Mouse (Mus musculus): ENCODE data around the gene Lsm7. TPM values are rescaled to one million over a fixed set of nuclear protein-coding genes. Genes with fewer than 3 reads are reported as not detected.
A peak's percentile ranks its signal among the peaks of the same experiment; 100 is the strongest.

Lsm7 gene
- polyA plus RNA-seq, 1 experiment from 2014 or later = 375 TPM

DNA sequence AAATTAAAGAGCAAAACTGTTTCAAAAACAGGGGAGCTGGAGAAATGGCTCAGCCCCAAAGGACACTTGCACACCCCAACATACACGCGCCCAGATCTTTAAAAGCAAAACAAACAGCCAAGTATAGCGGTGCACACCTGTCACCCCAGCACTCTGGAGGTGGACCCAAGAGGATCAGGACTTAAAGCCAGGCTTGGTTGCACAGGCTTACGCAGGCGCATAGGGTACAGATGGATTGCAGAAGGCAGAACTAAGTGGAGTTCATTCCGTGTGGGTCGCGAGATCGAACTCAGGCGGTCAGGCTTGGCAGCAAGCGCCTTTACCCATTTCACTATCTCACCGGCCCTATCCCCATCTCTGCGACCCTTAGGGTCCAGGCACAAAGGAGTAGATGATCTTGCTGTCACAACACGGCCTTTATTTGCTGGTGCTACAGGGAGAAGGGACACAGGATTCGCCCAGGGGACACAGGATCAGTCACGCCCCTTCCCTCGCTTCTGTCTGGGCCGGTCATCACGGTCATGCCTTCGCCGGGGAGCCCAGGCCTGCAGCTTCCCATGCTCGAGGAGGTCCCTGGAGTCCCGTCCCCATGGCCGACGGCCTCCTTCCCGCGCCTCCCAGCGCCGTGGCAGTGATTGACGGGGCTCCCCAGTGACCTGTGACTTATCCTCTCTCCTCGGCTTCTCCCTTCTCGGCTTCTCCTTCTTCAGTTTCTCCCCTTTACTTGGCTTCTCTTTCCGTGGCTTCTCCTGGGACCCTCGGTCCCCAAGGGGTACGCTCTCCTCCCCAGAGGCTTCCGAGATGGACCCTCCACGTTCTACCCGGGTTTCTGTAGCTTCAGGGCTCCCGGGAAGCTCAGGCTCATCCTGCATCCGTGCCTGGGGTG, 46.7 kb downstream of the Lsm7 start:
- ATAC-seq (ENCODE audit: insufficient number of reproducible peaks, low FRiP score, low TSS enrichment, low read depth) = no peak
- peaks cover 21% of the 10 kb centered on the region for H3K27me3 ChIP-seq (ENCODE audit: control insufficient read depth, insufficient read depth, low read length)
- H3K4me2 ChIP-seq (ENCODE audit: low read depth, severe bottlenecking) = peak overlapping the region; percentile 27; the same call in 1 of the 2 replicates
- 21% methylated on average over 40 of the region's 40 CpGs for WGBS
- peaks cover 22% of the 10 kb centered on the region for H3K36me3 ChIP-seq (ENCODE audit: control insufficient read depth, insufficient read depth, low read length)
- no peaks in the 10 kb centered on the region for H3K9me3 ChIP-seq (ENCODE audit: control insufficient read depth, low read length)
- no peak overlapping the region; the same call in 1 of the 2 replicates for H3K4me3 ChIP-seq (ENCODE audit: low read depth, low read length)
- no peak overlapping the region for H3K27ac ChIP-seq (replicated peaks; ENCODE audit: low read depth, low read length)
- no peak for DNase-seq (ENCODE audit: low spot score)
- no peak overlapping the region; the same call in 1 of the 2 replicates for H3K9ac ChIP-seq (ENCODE audit: low read length)
- peaks cover 30% of the 10 kb centered on the region for H3K4me1 ChIP-seq (ENCODE audit: control insufficient read depth, insufficient read depth, low read length)

DNA sequence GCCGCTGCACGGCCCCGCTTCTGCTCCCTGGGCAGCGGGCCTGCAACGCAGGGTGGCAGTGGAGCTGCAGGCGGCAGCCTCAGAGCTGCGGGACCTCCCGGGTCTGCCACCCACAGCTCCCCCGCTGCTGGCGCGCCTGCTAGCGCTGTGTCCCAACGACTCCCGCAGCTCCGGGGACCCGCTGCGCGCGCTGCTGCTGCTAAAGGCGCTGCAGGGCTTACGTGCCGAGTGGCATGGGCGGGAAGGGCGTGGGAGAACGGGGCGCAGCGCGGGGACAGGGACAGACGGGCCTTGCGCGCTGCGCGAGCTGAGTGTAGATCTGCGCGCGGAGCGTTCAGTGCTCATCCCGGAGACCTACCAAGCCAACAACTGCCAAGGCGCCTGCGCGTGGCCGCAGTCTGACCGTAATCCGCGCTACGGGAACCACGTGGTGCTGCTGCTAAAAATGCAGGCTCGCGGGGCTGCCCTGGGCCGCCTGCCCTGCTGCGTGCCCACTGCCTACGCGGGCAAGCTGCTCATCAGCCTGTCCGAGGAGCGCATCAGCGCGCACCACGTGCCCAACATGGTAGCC, 47.9 kb downstream of the Lsm7 start:
- DNase-seq (ENCODE audit: low spot score) = peak; percentile 80
- Histone ChIP-seq H3K4me3 (ENCODE audit: low read depth, low read length) (peak overlapping the region; percentile 45), H3K9me3 (ENCODE audit: control insufficient read depth, low read length) (no peaks in the 10 kb centered on the region), H3K9ac (ENCODE audit: low read length) (peak overlapping the region; percentile 73), H3K27me3 (ENCODE audit: control insufficient read depth, insufficient read depth, low read length) (peaks cover 21% of the 10 kb centered on the region), H3K36me3 (ENCODE audit: control insufficient read depth, insufficient read depth, low read length) (peaks cover 29% of the 10 kb centered on the region), H3K27ac (replicated peaks; ENCODE audit: low read depth, low read length) (peak overlapping the region; percentile 47; the same call in 1 of the 2 replicates), H3K4me2 (ENCODE audit: low read depth, severe bottlenecking) (peak overlapping the region; percentile 99), H3K4me1 (ENCODE audit: control insufficient read depth, insufficient read depth, low read length) (peaks cover 30% of the 10 kb centered on the region)
- ATAC-seq (ENCODE audit: insufficient number of reproducible peaks, low FRiP score, low TSS enrichment, low read depth) = peak; percentile 33; the same call in 1 of the 2 replicates
- WGBS = 1% methylated on average over 57 of the region's 58 CpGs

DNA sequence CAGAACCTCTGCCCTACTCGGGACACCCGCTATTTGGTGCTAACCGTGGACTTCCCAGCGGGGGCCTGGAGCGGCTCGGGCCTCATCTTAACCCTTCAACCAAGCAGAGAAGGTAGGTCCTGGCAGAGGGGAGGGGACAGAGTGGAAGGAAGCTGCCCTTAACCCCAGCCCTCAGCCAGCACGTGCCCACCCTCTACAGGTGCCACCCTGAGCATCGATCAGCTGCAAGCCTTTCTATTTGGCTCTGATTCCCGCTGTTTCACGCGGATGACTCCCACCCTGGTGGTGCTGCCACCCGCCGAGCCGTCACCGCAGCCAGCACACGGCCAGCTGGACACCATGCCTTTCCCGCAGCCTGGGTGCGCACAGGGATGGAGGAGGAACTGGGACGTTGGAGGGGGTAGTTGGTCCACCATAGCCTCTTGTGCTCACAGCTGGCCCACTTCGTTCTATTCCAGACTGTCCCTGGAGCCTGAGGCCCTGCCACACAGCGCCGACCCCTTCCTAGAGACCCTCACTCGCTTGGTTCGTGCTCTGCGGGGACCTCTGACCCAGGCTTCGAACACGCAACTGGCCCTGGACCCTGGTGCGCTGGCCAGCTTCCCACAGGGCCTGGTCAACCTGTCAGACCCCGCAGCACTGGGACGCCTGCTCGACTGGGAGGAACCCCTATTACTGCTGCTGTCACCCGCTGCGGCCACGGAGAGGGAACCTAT, 48.5 kb downstream of the Lsm7 start:
- peak overlapping the region; percentile 99 for H3K4me2 ChIP-seq (ENCODE audit: low read depth, severe bottlenecking)
- peak; percentile 45 for DNase-seq (ENCODE audit: low spot score)
- 46% methylated on average over 34 of the region's 34 CpGs for WGBS
- H3K9ac ChIP-seq (ENCODE audit: low read length) = peak overlapping the region; percentile 73
- H3K36me3 ChIP-seq (ENCODE audit: control insufficient read depth, insufficient read depth, low read length) = peaks cover 33% of the 10 kb centered on the region
- ATAC-seq (ENCODE audit: insufficient number of reproducible peaks, low FRiP score, low TSS enrichment, low read depth) = no peak
- no peaks in the 10 kb centered on the region for H3K9me3 ChIP-seq (ENCODE audit: control insufficient read depth, low read length)
- peak overlapping the region; percentile 47; the same call in 1 of the 2 replicates for H3K27ac ChIP-seq (replicated peaks; ENCODE audit: low read depth, low read length)
- H3K4me1 ChIP-seq (ENCODE audit: control insufficient read depth, insufficient read depth, low read length) = peaks cover 30% of the 10 kb centered on the region
- peaks cover 21% of the 10 kb centered on the region for H3K27me3 ChIP-seq (ENCODE audit: control insufficient read depth, insufficient read depth, low read length)
- H3K4me3 ChIP-seq (ENCODE audit: low read depth, low read length) = peak overlapping the region; percentile 45

DNA sequence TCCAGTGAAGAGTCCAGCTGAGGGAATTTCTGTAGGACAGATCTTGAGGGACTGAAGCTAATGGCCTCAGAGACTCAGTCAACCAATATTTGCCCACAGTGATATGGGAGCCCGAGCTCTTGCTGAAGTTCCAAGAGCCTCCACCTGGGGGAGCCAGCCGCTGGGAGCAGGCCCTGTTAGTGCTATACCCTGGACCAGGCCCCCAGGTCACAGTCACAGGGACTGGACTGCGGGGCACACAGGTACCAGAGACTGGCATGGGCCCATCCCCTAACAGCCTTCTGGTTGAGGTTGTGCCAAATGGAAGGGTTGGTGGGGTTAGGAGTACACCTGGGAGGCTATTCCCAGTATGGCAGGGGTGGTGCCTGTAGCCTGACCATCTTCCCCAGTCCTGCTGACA, 49.1 kb downstream of the Lsm7 start:
- Histone ChIP-seq H3K4me3 (ENCODE audit: low read depth, low read length) (no peak overlapping the region), H3K27ac (replicated peaks; ENCODE audit: low read depth, low read length) (no peak overlapping the region), H3K4me2 (ENCODE audit: low read depth, severe bottlenecking) (no peak overlapping the region), H3K9me3 (ENCODE audit: control insufficient read depth, low read length) (no peaks in the 10 kb centered on the region), H3K27me3 (ENCODE audit: control insufficient read depth, insufficient read depth, low read length) (peaks cover 21% of the 10 kb centered on the region), H3K36me3 (ENCODE audit: control insufficient read depth, insufficient read depth, low read length) (peaks cover 39% of the 10 kb centered on the region), H3K9ac (ENCODE audit: low read length) (no peak overlapping the region), H3K4me1 (ENCODE audit: control insufficient read depth, insufficient read depth, low read length) (peaks cover 30% of the 10 kb centered on the region)
- peak; percentile 32 for ATAC-seq (ENCODE audit: insufficient number of reproducible peaks, low FRiP score, low TSS enrichment, low read depth)
- 24% methylated on average over 3 of the region's 3 CpGs for WGBS
- DNase-seq (ENCODE audit: low spot score) = peak; percentile 87

DNA sequence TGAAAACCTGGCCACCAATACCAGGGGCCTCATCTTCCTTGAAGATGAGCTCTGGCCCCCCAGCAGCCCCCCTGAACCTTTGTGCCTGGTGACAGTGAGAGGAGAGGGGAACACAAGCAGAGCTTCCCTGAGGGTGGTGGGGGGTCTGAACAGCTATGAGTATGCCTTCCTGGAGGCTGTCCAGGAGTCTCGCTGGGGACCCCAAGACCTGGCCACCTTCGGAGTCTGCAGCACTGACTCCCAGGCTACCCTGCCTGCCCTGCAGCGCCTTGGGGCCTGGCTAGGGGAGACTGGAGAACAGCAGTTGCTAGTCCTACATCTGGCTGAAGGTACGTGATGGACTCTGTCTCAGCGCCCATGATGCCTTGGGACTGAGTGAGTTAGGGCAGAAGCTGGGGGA, 49.7 kb downstream of the Lsm7 start:
- Histone ChIP-seq H3K4me3 (ENCODE audit: low read depth, low read length) (no peak overlapping the region), H3K4me2 (ENCODE audit: low read depth, severe bottlenecking) (no peak overlapping the region), H3K4me1 (ENCODE audit: control insufficient read depth, insufficient read depth, low read length) (peaks cover 30% of the 10 kb centered on the region), H3K27me3 (ENCODE audit: control insufficient read depth, insufficient read depth, low read length) (peaks cover 21% of the 10 kb centered on the region), H3K9me3 (ENCODE audit: control insufficient read depth, low read length) (no peaks in the 10 kb centered on the region), H3K36me3 (ENCODE audit: control insufficient read depth, insufficient read depth, low read length) (peaks cover 39% of the 10 kb centered on the region), H3K27ac (replicated peaks; ENCODE audit: low read depth, low read length) (no peak overlapping the region), H3K9ac (ENCODE audit: low read length) (no peak overlapping the region)
- DNase-seq (ENCODE audit: low spot score) = no peak
- no peak for ATAC-seq (ENCODE audit: insufficient number of reproducible peaks, low FRiP score, low TSS enrichment, low read depth)
- 66% methylated on average over 5 of the region's 5 CpGs for WGBS

DNA sequence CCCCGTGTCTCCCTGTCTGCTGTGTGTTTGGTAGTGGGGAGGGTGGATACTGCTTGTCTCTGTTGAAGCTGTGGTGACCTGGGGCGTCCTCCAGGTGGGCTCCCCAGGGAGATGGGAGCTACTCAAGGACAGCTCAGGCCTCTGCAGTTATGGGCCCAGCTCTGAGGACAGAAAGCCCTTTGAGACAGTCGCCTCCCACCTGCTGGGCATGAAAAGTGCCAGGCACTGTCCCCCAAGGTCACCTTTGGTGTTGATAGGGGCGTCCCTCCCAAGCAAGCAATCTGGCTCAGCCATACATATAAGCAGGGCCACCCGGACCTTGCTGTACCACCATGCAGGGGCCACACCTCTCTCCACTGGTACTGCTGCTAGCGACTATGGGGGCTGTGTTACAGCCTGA, 50.1 kb downstream of the Lsm7 start, which contains the start of gene Amh:
TSS of gene Amh (plus strand) at position 328 of the 400 bp plus-strand sequence.
- Histone ChIP-seq H3K4me1 (ENCODE audit: control insufficient read depth, insufficient read depth, low read length) (peaks cover 30% of the 10 kb centered on the region), H3K4me3 (ENCODE audit: low read depth, low read length) (no peak within 1 kb of the TSS), H3K9ac (ENCODE audit: low read length) (no peak within 1 kb of the TSS), H3K9me3 (ENCODE audit: control insufficient read depth, low read length) (no peaks in the 10 kb centered on the region), H3K36me3 (ENCODE audit: control insufficient read depth, insufficient read depth, low read length) (peaks cover 39% of the 10 kb centered on the region), H3K4me2 (ENCODE audit: low read depth, severe bottlenecking) (no peak within 1 kb of the TSS), H3K27me3 (ENCODE audit: control insufficient read depth, insufficient read depth, low read length) (peaks cover 19% of the 10 kb centered on the region), H3K27ac (replicated peaks; ENCODE audit: low read depth, low read length) (no peak within 1 kb of the TSS)
- DNase-seq (ENCODE audit: low spot score) (no peak), ATAC-seq (ENCODE audit: insufficient number of reproducible peaks, low FRiP score, low TSS enrichment, low read depth) (no peak)
- WGBS = 72% methylated on average over 6 of the region's 6 CpGs

DNA sequence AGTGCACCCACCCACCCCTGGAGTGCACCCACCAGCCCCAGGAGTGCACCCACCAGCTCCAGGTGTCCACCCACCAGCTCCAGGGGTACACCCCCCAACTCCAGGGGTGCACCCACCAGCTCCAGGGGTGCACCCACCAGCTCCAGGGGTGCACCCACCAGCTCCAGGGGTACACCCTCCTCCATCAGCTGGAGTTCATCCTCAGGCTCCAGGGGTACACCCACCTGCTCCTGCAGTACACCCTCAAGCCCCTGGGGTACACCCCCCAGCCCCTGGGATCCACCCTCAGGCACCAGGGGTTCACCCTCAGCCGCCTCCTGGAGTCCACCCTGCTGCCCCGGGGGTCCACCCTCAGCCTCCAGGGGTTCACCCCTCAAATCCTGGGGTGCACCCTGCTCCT, 50.7 kb downstream of the Lsm7 start:
- WGBS = 100% methylated on average over 2 of the region's 2 CpGs
- H3K9me3 ChIP-seq (ENCODE audit: control insufficient read depth, low read length) = no peaks in the 10 kb centered on the region
- H3K27ac ChIP-seq (replicated peaks; ENCODE audit: low read depth, low read length) = no peak overlapping the region
- no peak overlapping the region for H3K4me3 ChIP-seq (ENCODE audit: low read depth, low read length)
- no peak overlapping the region for H3K4me2 ChIP-seq (ENCODE audit: low read depth, severe bottlenecking)
- H3K36me3 ChIP-seq (ENCODE audit: control insufficient read depth, insufficient read depth, low read length) = peaks cover 39% of the 10 kb centered on the region
- no peak overlapping the region for H3K9ac ChIP-seq (ENCODE audit: low read length)
- no peak for DNase-seq (ENCODE audit: low spot score)
- ATAC-seq (ENCODE audit: insufficient number of reproducible peaks, low FRiP score, low TSS enrichment, low read depth) = no peak
- peaks cover 19% of the 10 kb centered on the region for H3K27me3 ChIP-seq (ENCODE audit: control insufficient read depth, insufficient read depth, low read length)
- peaks cover 36% of the 10 kb centered on the region for H3K4me1 ChIP-seq (ENCODE audit: control insufficient read depth, insufficient read depth, low read length)

DNA sequence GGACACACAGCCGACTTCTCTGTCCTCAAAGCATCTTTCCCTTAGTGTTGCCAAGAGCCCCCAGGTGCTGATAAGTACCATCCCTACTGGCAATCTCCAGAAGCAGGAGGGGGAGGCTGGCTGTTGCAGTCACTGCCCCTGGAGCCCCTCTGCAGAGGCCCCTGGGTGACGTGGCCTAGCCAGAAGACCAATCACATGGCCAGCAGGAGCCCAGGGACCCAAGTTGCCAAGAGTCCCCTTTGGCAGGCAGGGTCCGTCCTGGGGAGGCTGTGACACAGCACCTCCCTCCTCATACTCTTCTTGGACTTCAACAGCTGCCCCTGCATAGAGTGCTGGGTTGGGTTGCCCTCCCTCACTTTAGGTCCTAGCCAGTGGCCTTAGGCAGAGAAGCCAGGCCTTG, 52.0 kb downstream of the Lsm7 start:
- Histone ChIP-seq H3K9ac (ENCODE audit: low read length) (no peak overlapping the region), H3K27me3 (ENCODE audit: control insufficient read depth, insufficient read depth, low read length) (peaks cover 7% of the 10 kb centered on the region), H3K4me3 (ENCODE audit: low read depth, low read length) (no peak overlapping the region), H3K27ac (replicated peaks; ENCODE audit: low read depth, low read length) (no peak overlapping the region), H3K4me2 (ENCODE audit: low read depth, severe bottlenecking) (no peak overlapping the region), H3K9me3 (ENCODE audit: control insufficient read depth, low read length) (no peaks in the 10 kb centered on the region), H3K4me1 (ENCODE audit: control insufficient read depth, insufficient read depth, low read length) (peaks cover 27% of the 10 kb centered on the region), H3K36me3 (ENCODE audit: control insufficient read depth, insufficient read depth, low read length) (peaks cover 39% of the 10 kb centered on the region)
- DNase-seq (ENCODE audit: low spot score) = no peak
- no peak for ATAC-seq (ENCODE audit: insufficient number of reproducible peaks, low FRiP score, low TSS enrichment, low read depth)
- WGBS = 86% methylated on average over 3 of the region's 3 CpGs
